Mouse (Mus musculus) CD4-positive naive resting alpha-beta T cell, adult 76 days (primary cell): ENCODE results near the gene Jph2. TPM values are rescaled to one million over a fixed set of nuclear protein-coding genes. Genes with fewer than 3 reads are reported as not detected.

Experiments used
- total RNA-seq: library from RNA; stranded (reverse); gene quantifications from one replicate; pipeline ENCODE4 v1.2.4, GENCODE M21; 2023

Jph2 gene
- not detected for total RNA-seq

DNA sequence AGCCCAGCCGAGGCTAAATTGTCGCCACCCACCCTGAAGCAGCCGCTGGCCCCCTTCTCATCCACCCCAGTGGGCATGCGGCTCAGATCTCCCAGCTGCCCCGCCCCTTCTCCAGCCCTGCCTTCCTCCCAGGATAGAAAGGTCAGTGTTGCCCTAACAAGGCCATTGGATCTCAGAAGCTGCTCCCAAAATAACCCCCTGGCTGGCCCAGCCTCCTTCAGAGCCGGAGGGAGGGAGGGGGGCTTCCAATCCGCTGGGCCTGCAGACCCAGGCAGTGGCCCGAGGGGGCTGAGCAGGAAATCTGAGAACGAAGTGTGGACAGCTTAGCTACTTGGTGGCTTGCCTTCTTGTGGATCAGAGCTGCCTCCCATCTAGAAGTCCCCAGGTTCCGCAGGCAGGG is at the start of gene Jph2:
Gene Jph2, minus strand, starts transcription at position 89 of the 400 bp plus-strand sequence.

DNA sequence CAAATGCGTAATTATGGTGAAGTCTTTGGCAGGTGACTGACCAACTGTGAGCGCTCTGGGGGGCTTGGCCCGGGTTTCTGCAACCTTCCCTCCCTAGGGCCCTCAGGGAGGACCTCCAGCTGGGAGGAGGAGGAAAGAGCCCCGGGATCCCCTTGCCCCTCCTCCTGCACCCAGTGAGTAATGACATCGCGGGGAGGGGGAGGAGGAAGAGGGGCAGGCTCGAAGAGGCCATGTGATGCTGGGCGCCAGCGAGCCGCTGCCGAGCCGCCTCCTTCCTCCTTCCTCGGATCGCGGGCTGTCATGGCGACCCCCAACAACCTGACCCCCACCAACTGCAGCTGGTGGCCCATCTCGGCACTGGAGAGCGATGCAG is 40.4 kb upstream of the Jph2 start, which contains the start of gene Gdap1l1:
Gene Gdap1l1, plus strand, starts transcription at position 231 of the 373 bp plus-strand sequence.

GRCm38 (mm10) chr2:163424597-163424996 is 26.8 kb upstream of the Jph2 start, which contains the start of gene Oser1:
TSS of gene Oser1 (minus strand) at chr2:163424697.

Other genes starting within 250 kb of the Jph2 start
- gene Tox2, start 194.9 kb downstream of the Jph2 start, total RNA-seq: 0.82 TPM
- gene Oser1, start 26.7 kb upstream of the Jph2 start, total RNA-seq: 169 TPM
- not detected for gene Gdap1l1, start 40.5 kb upstream of the Jph2 start, total RNA-seq
- gene Fitm2, start 74.6 kb upstream of the Jph2 start, total RNA-seq: 3.5 TPM
- not detected for gene R3hdml, start 94.3 kb upstream of the Jph2 start, total RNA-seq
- not detected for gene Hnf4a, start 108.8 kb upstream of the Jph2 start, total RNA-seq
- 70.4 TPM for gene Ttpal, start 204.3 kb upstream of the Jph2 start, total RNA-seq
- gene Serinc3, start 247.1 kb upstream of the Jph2 start, total RNA-seq: 603 TPM